Mouse (Mus musculus) lung, adult 2 months (tissue): ENCODE measurements around the gene Def6. TPM values are rescaled to one million over a fixed set of nuclear protein-coding genes. Genes with fewer than 3 reads are reported as not detected.

ENCODE experiments used
- DNase-seq: peaks from one replicate; pipeline ENCODE4 v3.0.0; 2022
- H3K4me1 ChIP-seq: fragments of 200-500 bp; 2 replicates; pipeline ENCODE4 v1.6.1; 2011; ENCODE audit warnings: low read length; ENCODE audit not compliant: control insufficient read depth, insufficient read depth
- H3K4me3 ChIP-seq: fragments of 200-500 bp; replicated peaks from 2 replicates; pipeline ENCODE3; 2011; ENCODE audit warnings: low read depth, mild to moderate bottlenecking, control low read depth, low read length; ENCODE audit errors: extremely low read depth
- CTCF ChIP-seq: fragments of 200-500 bp; IDR thresholded peaks from 2 replicates; pipeline ENCODE4 v1.5.1; 2011; ENCODE audit warnings: mild to moderate bottlenecking, low read length, control low read depth; ENCODE audit not compliant: insufficient read depth
- POLR2A ChIP-seq: fragments of 200-500 bp; IDR thresholded peaks from 2 replicates; pipeline ENCODE4 v1.6.1; 2011; ENCODE audit warnings: low read depth, mild to moderate bottlenecking, control low read depth, low read length, borderline replicate concordance; ENCODE audit errors: extremely low read depth
- WGBS: fragments of 180-500 bp; shearing (Covaris S2); methylation state at CpG from one replicate; pipeline ENCODE4 v1.1.7; 2018; 5-methylcytosine and 5-hydroxymethylcytosine counted together
- polyA plus RNA-seq: library from polyadenylated mRNA; depleted of rRNA; stranded (reverse); fragments of >200 nt; gene quantifications from 2 replicates; pipeline ENCODE4 v1.2.3, GENCODE M21; 2012; rRNA removed

Def6 gene
- 15.2 and 22.0 TPM in 2 replicates for polyA plus RNA-seq

- peaks cover 10% of the 10 kb centered on the region for H3K4me1 ChIP-seq
- peak; percentile 59 for DNase-seq
- WGBS = 16% methylated on average over 26 of the region's 26 CpGs
Observed at GRCm38 (mm10) chr17:28207591-28208313, at the start of gene Def6. Def6 (plus strand) TSS chr17:28207778.

DNA sequence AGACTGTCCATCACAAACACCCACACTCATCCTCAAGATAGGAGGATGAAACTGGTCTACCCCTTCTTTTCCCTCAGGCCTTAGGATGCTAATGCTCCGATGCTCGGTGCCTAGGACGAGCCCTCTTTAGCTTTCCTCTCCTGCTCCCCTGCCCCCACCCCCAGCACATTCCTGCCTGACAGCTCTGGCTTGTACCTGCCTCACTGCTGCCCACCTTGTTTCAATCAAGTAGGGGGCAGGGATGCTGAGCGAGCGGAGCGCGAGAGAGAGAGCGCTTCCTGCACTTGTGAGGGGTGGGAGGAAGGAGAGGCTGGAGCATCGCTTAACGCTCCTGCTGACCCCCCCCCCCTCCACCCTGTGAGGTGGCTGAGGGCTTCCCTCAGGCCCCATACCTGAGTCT is 47.2 kb upstream of the Def6 start:
- H3K4me1 ChIP-seq = no peaks in the 10 kb centered on the region
- TF ChIP-seq POLR2A (no peak), CTCF (no peak)
- no peak overlapping the region for H3K4me3 ChIP-seq
- DNase-seq = no peak
- WGBS = 30% methylated on average over 10 of the region's 10 CpGs

More at GRCm38 (mm10) chr17:28207591-28208313, at the start of gene Def6:
- TF ChIP-seq CTCF (peak; percentile 63), POLR2A (peak; percentile 72; the same call in 1 of the 2 replicates)
- peak within 1 kb of the TSS; percentile 72 for H3K4me3 ChIP-seq

- 24% methylated on average over 11 of the region's 11 CpGs for WGBS
- no peak for DNase-seq
- Histone ChIP-seq H3K4me3 (no peak overlapping the region), H3K4me1 (no peaks in the 10 kb centered on the region)
- no peak for TF ChIP-seq CTCF
- no peak for TF ChIP-seq POLR2A
Observed at GRCm38 (mm10) chr17:28161310-28161881, 46.2 kb upstream of the Def6 start.

DNA sequence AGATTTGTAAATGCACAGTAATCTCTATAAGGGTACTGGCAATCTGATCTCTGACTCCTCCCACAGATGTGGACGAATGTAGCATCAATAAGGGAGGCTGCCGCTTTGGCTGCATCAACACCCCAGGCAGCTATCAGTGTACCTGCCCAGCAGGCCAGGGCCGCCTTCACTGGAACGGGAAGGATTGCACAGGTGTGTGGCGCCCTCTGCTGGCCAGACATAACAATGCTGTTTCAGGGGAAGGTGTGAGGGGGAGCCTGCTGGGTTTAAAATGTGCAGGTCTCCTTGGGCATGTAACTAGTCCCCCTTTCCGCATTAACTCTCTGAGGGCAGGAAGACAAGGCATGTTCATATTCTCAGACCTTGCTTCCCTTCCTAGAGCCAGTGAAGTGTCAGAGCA is 43.9 kb upstream of the Def6 start:
- Histone ChIP-seq H3K4me3 (no peak overlapping the region), H3K4me1 (no peaks in the 10 kb centered on the region)
- WGBS = 8% methylated on average over 6 of the region's 6 CpGs
- peak; percentile 77 for DNase-seq
- TF ChIP-seq POLR2A = no peak
- peak; percentile 85 for TF ChIP-seq CTCF

DNA sequence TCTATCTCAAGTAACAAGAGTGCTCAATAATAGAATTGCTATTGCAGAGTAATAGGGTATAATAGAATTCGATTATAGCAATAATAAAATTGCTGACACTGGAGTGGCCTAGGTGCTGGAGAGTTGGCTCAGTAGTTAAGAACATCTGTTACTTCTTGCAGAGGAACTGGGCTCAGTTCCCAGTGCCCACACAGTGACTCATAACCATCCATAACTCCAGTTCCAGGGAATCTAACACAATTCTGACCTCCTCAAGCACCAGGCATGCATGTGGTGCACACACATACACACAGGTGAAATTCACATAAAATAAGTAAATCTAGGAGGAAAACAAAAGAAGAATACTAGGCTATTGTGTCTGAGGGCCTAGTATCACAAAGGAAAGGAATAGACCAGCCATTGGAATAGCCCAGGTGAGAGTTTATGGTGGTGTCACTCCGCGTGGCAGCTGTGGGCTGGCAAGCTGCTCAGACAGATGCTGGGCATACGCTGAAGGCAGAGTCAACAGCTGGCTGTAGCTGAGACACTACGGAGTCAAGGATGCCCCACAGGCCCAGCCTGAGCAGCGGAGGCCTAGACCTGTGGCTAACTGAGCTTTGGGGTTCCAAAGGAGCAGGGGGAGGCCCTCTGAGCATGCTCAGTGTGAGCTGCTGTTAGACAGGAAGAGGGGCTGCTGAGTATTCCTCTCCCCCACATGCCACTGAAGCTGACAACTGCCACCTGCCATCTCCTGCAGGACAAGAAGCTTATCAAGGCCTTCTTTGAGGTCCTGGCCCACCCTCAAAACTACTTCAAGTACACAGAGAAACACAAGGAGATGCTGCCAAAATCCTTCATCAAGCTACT is 36.9 kb upstream of the Def6 start:
- TF ChIP-seq CTCF (no peak), POLR2A (no peak)
- no peak for DNase-seq
- H3K4me1 ChIP-seq = no peaks in the 10 kb centered on the region
- WGBS = 75% methylated on average over 6 of the region's 6 CpGs
- no peak overlapping the region for H3K4me3 ChIP-seq

DNA sequence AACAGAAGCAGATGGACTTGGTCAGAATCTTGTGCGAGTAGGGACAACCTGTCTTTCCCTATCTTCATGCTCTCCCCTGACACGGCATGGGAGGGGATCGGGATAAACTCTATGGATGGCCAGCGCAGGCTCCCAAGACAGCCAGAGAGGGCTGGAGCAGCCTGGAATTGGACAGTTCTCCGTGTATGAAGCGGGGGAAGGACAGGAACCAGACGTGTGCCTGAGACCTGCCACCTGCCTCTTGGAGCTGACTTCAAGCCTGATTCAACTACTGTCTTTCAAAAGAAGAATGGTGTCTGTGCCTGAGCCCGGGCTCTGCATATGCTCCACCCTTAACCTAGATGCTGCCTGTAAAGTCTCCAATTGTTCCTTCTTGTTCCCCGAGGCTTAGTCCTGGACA is 34.9 kb upstream of the Def6 start:
- Histone ChIP-seq H3K4me3 (no peak overlapping the region), H3K4me1 (peaks cover 5% of the 10 kb centered on the region; the same call in 1 of the 2 replicates)
- no peak for TF ChIP-seq CTCF
- no peak for TF ChIP-seq POLR2A
- 43% methylated on average over 9 of the region's 9 CpGs for WGBS
- no peak for DNase-seq

DNA sequence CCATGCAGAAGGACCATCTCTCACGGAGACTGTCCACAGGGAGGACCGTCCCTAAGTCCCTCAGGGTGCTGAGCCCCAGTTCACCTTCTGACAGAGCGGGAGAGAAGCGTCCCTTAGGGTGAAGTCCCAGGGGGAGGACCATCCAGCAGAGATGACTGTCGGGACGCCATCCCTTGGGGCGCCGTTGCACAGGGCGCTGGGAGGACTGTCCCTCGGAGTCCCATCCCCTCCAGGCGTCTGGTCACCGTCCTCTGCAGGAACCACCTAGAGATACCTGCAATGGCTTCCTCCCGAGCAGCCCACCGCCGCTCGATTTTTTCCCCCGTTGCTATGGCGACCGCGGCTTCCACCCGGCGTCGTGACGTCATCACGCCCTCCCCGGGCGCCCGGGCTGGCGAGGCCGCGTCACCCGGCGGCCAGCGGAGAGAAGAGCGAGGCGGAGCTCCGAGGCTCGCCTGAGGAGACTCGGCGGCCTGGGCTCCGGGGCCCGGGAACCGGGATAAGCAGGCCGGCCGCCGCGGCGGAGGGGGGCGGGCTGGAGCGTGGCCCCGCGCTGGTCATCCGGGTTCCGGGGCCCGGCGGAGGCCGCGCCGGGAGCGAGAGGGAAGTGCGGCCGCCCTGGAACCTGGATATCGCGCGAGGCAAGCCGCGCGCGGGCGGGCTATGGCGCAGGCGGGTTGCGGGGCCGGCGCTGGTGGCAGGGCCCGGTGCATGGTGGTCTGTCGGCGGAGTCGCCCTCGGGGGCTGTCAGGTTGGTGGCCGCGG is 30.6 kb upstream of the Def6 start, which contains the start of gene Zfp523:
Gene Zfp523 (plus strand): TSS at position 355 of the 765 bp plus-strand sequence.
- H3K4me1 ChIP-seq = peaks cover 5% of the 10 kb centered on the region
- peak; percentile 87 for DNase-seq
- TF ChIP-seq CTCF = no peak
- TF ChIP-seq POLR2A = 0 out of 2 replicates have a peak, but pooled peaks have one; percentile 31
- peak within 1 kb of the TSS; percentile 64 for H3K4me3 ChIP-seq
- under 1% methylated on average over 80 of the region's 82 CpGs for WGBS

DNA sequence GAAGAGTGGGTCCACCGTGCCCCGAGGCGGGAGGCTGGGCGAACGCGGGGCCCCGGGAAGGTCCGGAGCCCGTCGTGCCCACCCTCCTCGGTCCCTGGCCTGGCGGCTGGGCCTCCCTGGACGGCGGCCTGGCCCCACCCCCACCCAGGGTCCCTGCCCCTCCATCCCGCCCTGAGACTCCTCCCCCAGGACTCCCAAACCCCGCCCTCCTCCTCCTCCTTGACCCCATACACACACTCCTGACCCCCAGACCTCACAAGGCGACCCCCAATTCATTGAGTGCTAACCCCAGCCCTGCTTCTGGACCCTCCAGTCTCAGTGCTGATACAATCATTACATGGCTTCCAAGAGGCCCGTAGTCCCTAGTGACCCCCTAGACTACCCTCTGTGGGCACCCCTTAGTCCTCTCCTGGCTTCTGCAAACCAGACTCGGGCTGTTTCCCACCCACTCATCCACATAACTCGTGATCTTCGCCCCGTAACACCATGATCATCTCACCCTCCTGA is 30.0 kb upstream of the Def6 start:
- peaks cover 5% of the 10 kb centered on the region for H3K4me1 ChIP-seq
- no peak for DNase-seq
- H3K4me3 ChIP-seq = peak overlapping the region; percentile 64
- no peak for TF ChIP-seq CTCF
- peak; percentile 19; the same call in 1 of the 2 replicates for TF ChIP-seq POLR2A
- 5% methylated on average over 22 of the region's 22 CpGs for WGBS
